Mouse (Mus musculus) intestine, postnatal 0 days (tissue): ENCODE measurements around the gene Def8. TPM values are rescaled to one million over a fixed set of nuclear protein-coding genes. Genes with fewer than 3 reads are reported as not detected.

Source experiments
- ATAC-seq: fragments of 200-750 bp; cut with Nextera tagmentation; 2 replicates; pipeline ENCODE4 v1.8.0; 2017; ENCODE audit warnings: mild to moderate bottlenecking, moderate TSS enrichment, moderate library complexity
- H3K27ac ChIP-seq: fragments of 300-500 bp; sonication (generic); 2 replicates; pipeline ENCODE4 v1.5.1; 2014; ENCODE audit warnings: mild to moderate bottlenecking, low read depth, low read length, moderate library complexity
- H3K27me3 ChIP-seq: fragments of 300-500 bp; sonication (generic); replicated peaks from 2 replicates; pipeline ENCODE4 v1.6.1; 2014; ENCODE audit warnings: low read length, mixed read lengths; ENCODE audit not compliant: control insufficient read depth, insufficient read depth
- H3K36me3 ChIP-seq: fragments of 300-500 bp; sonication (generic); 2 replicates; pipeline ENCODE4 v1.6.1; 2014; ENCODE audit warnings: mild to moderate bottlenecking, moderate library complexity; ENCODE audit not compliant: control insufficient read depth, insufficient read depth
- H3K4me1 ChIP-seq: fragments of 300-500 bp; sonication (generic); replicated peaks from 2 replicates; pipeline ENCODE4 v1.6.1; 2014; ENCODE audit warnings: antibody characterized with exemption, low read length, mixed read lengths; ENCODE audit not compliant: control insufficient read depth, insufficient read depth
- H3K4me2 ChIP-seq: fragments of 300-500 bp; sonication (generic); replicated peaks from 2 replicates; pipeline ENCODE4 v1.6.1; 2014; ENCODE audit warnings: low read depth, mild to moderate bottlenecking, moderate library complexity
- H3K4me3 ChIP-seq: fragments of 300-500 bp; sonication (generic); 2 replicates; pipeline ENCODE4 v1.5.1; 2014; ENCODE audit warnings: low read depth, low read length
- H3K9ac ChIP-seq: fragments of 300-500 bp; sonication (generic); 2 replicates; pipeline ENCODE4 v1.6.1; 2014; ENCODE audit warnings: mild to moderate bottlenecking, low read depth, low read length
- H3K9me3 ChIP-seq: fragments of 300-500 bp; sonication (generic); 2 replicates; pipeline ENCODE4 v1.6.1; 2016; ENCODE audit warnings: mixed run types; ENCODE audit not compliant: control insufficient read depth
- CTCF ChIP-seq: sonication (generic); IDR thresholded peaks from 2 replicates; pipeline ENCODE4 v1.5.1; 2016; ENCODE audit warnings: low read depth, mild to moderate bottlenecking, control low read depth, antibody characterized with exemption, moderate library complexity
- WGBS: fragments of 180-500 bp; shearing (Covaris S2); extraction: QIAGEN DNeasy Blood & Tissue Kit; methylation state at CpG from one replicate; pipeline ENCODE4 v1.1.7; 2014; 5-methylcytosine and 5-hydroxymethylcytosine counted together
- polyA plus RNA-seq: library from polyadenylated mRNA; unstranded; fragments of >200 nt; fragmentation: Nextera tagmentation; extraction: Ambion mirVana; gene quantifications from 2 replicates; pipeline ENCODE4 v1.2.1, GENCODE M21; 2015

The Def8 gene
- polyA plus RNA-seq, 1 experiment from 2014 or later, result 18.4 TPM

GRCm38 (mm10) chr8:123478456-123479218 is 55.3 kb downstream of the Def8 start:
- peaks cover 8% of the 10 kb centered on the region; the same call in 1 of the 2 replicates for H3K4me1 ChIP-seq
- 32% methylated on average over 16 of the region's 16 CpGs for WGBS
- peak overlapping the region; percentile 84 for H3K4me2 ChIP-seq
- H3K9ac ChIP-seq, result peak overlapping the region; percentile 81
- no peak for TF ChIP-seq CTCF
- H3K27me3 ChIP-seq, result no peaks in the 10 kb centered on the region
- H3K27ac ChIP-seq, result peak overlapping the region; percentile 84; the same call in 1 of the 2 replicates
- H3K9me3 ChIP-seq, result no peaks in the 10 kb centered on the region
- no peak for ATAC-seq
- peak overlapping the region; percentile 89 for H3K4me3 ChIP-seq
- peaks cover 29% of the 10 kb centered on the region for H3K36me3 ChIP-seq

GRCm38 (mm10) chr8:123482627-123483026 is 59.3 kb downstream of the Def8 start:
- Histone ChIP-seq H3K27me3 (no peaks in the 10 kb centered on the region), H3K9me3 (no peaks in the 10 kb centered on the region), H3K4me2 (no peak overlapping the region), H3K27ac (no peak overlapping the region), H3K4me3 (no peak overlapping the region), H3K4me1 (peaks cover 8% of the 10 kb centered on the region; the same call in 1 of the 2 replicates), H3K9ac (no peak overlapping the region), H3K36me3 (peaks cover 67% of the 10 kb centered on the region)
- no peak for ATAC-seq
- WGBS, result 88% methylated on average over 7 of the region's 7 CpGs
- TF ChIP-seq CTCF, result peak; percentile 47

GRCm38 (mm10) chr8:123491280-123492075 is 68.2 kb downstream of the Def8 start:
- Histone ChIP-seq H3K4me3 (no peak overlapping the region), H3K36me3 (peaks cover 94% of the 10 kb centered on the region), H3K9me3 (no peaks in the 10 kb centered on the region), H3K4me1 (no peaks in the 10 kb centered on the region), H3K9ac (no peak overlapping the region), H3K27me3 (no peaks in the 10 kb centered on the region), H3K4me2 (no peak overlapping the region), H3K27ac (no peak overlapping the region)
- ATAC-seq, result no peak
- WGBS, result 85% methylated on average over 15 of the region's 15 CpGs
- no peak for TF ChIP-seq CTCF

DNA sequence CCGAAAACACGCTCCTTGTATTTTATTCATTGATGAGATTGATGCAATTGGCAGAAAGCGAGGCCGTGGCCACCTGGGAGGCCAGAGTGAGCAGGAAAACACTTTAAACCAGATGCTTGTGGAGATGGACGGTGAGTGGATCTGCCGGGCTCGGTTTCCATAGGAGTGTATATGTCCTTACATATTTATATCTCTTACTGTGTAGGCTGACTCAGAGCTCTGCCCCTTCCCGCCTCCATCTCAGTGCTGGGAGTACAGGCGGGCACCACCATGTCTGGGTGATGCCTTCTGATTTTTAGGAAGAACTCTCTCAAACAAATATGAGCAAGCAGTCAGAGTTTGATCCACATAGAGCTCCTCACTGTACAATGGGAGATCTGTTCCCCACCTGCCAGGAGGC is 69.6 kb downstream of the Def8 start:
- H3K4me1 ChIP-seq, result no peaks in the 10 kb centered on the region
- no peaks in the 10 kb centered on the region for H3K9me3 ChIP-seq
- H3K9ac ChIP-seq, result no peak overlapping the region
- no peak overlapping the region for H3K27ac ChIP-seq
- ATAC-seq, result no peak
- TF ChIP-seq CTCF, result no peak
- no peak overlapping the region for H3K4me3 ChIP-seq
- no peaks in the 10 kb centered on the region for H3K27me3 ChIP-seq
- H3K4me2 ChIP-seq, result no peak overlapping the region
- peaks cover 92% of the 10 kb centered on the region for H3K36me3 ChIP-seq
- WGBS, result 95% methylated on average over 9 of the region's 9 CpGs

GRCm38 (mm10) chr8:123497699-123498098 is 74.4 kb downstream of the Def8 start:
- Histone ChIP-seq H3K36me3 (peaks cover 93% of the 10 kb centered on the region), H3K27me3 (no peaks in the 10 kb centered on the region), H3K4me2 (no peak overlapping the region), H3K9ac (no peak overlapping the region), H3K4me1 (no peaks in the 10 kb centered on the region), H3K27ac (no peak overlapping the region), H3K4me3 (no peak overlapping the region), H3K9me3 (no peaks in the 10 kb centered on the region)
- peak; percentile 38 for TF ChIP-seq CTCF
- ATAC-seq, result no peak
- 78% methylated on average over 4 of the region's 4 CpGs for WGBS

GRCm38 (mm10) chr8:123498963-123499362 is 75.6 kb downstream of the Def8 start:
- no peak overlapping the region for H3K4me2 ChIP-seq

More at GRCm38 (mm10) chr8:123498963-123499362, 75.6 kb downstream of the Def8 start:
- H3K27ac ChIP-seq, result no peak overlapping the region
- peaks cover 93% of the 10 kb centered on the region for H3K36me3 ChIP-seq
- H3K4me1 ChIP-seq, result no peaks in the 10 kb centered on the region
- no peak for TF ChIP-seq CTCF
- H3K9ac ChIP-seq, result no peak overlapping the region
- 87% methylated on average over 11 of the region's 11 CpGs for WGBS
- ATAC-seq, result no peak
- no peaks in the 10 kb centered on the region for H3K27me3 ChIP-seq
- H3K9me3 ChIP-seq, result no peaks in the 10 kb centered on the region
- H3K4me3 ChIP-seq, result no peak overlapping the region
